Mouse (Mus musculus) CH12F3 (cell line): ENCODE measurements around the gene Gm20388.

Experiments used
- in situ Hi-C: fragments of 300-500 bp; cut with MboI; formaldehyde crosslinking; loops from 2 replicates; pipeline ENCODE4 v1.14.3; 2020; ENCODE audit warnings: low sequenced_read_pairs

The Gm20388 gene

GRCm38 (mm10) chr8:120039313-120039919 is 128.8 kb downstream of the Gm20388 start:
- in situ Hi-C loops, result no loop called here

DNA sequence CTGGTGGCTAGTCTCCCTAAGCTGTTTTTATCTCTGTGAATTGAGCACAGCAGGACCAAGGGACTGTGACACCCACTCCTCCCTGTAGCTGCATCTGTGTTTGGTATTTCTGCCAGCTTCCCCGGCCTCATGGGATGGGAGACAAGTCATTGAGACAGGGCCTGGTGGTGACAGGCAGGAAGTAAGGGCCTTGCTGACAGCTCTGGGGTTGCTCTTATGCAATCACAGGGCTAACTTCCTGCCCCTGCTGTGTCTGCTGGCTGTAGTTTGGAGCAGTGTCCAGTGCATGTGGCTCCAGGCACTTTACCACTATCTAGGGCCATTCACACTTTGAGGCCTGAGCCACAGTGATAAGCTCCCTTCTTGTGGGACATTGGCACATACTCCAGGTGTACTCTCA is 130.2 kb downstream of the Gm20388 start:
- in situ Hi-C loops, result no loop called here

GRCm38 (mm10) chr8:120042542-120043312 is 132.1 kb downstream of the Gm20388 start:
- in situ Hi-C loops, result no loop called here

- in situ Hi-C loops, result no loop called here
These were observed 134.3 kb downstream of the Gm20388 start for GRCm38 (mm10) chr8:120044907-120045306.

- in situ Hi-C loops, result no loop called here
These were observed 134.8 kb downstream of the Gm20388 start for GRCm38 (mm10) chr8:120045471-120045870.

DNA sequence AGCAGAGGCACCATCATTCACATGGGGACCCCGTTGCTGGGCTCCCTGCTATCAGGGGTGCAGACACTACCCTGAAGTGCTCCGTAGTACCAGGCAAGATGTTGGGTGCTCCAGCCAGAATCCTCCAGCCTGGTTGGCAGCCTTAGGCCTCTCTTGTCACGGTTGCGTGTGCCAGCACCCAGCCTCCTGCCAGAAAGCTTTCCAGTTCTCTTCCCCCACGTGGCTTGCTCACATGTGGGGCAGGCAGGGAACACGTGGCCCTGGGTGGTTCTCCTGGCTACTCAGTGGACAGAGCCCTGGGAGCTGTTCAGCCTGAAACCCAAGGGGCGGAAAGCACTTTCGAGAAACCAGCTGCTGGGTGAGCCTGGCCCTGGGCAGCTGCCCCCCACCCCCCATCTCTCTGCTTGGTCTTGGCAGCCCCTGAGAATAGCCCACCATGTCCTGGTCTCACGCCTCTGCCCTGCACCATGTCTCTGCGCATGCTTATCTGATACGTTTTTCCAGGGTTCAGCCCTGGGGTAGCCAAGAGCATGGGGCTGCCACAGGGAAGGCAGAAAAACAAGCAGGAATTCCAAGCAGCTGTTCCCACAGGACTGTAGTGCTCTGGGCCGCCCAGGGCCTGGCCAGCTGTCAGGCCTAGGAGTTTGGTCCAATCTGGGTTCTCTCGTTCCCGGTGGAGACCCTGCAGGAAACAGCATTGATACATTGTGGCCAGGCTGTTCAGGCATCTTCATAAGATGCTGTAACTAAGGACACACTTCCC is 135.8 kb downstream of the Gm20388 start:
- in situ Hi-C loops, result no loop called here

DNA sequence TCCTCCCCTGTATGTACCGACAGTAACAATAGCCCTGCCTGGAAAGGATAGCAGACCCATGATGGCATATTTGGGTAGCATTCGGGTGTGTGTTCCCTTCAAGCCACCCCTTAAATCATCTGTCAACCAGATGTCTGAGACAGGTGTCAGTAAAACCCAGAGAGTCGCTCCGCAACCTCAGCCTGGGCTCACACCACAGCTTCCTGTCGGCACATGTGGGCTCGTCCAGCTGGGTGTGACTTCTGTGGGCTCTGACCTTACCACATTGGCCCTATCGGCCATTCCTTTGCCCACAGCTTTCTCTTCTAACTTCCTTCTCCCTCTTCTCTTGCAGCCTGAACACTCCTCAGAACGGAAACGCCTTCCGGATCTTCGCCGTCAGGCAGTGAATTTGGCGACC is 139.3 kb downstream of the Gm20388 start:
- in situ Hi-C loops, result no loop called here

GRCm38 (mm10) chr8:120050376-120050775 is 139.7 kb downstream of the Gm20388 start:
- in situ Hi-C loops, result no loop called here

GRCm38 (mm10) chr8:120051006-120051405 is 140.4 kb downstream of the Gm20388 start:
- in situ Hi-C loops, result no loop called here

DNA sequence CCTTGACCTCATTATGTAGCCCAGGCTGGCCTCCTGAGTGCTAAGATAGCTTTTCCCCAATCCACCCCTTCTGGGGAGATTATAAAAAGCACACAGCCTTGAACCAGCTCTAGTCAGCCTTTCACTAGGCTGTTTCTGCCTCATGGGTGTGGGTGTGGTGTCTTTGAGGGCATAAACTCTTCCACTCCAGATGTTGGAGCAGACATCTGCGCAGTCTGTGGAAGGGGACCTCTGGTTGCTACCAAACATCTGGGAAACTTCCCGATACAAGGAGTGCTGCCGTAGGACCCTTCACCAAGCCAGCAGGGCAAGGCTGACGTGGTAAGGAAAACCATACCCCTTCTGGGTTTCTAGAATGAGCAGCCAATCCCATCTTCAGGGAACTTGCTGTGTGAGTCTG is 141.3 kb downstream of the Gm20388 start:
- in situ Hi-C loops, result no loop called here

GRCm38 (mm10) chr8:120052318-120052717 is 141.7 kb downstream of the Gm20388 start:
- in situ Hi-C loops, result no loop called here

GRCm38 (mm10) chr8:120054833-120055232 is 144.2 kb downstream of the Gm20388 start:
- in situ Hi-C loops, result no loop called here

- in situ Hi-C loops, result no loop called here
These were observed 146.4 kb downstream of the Gm20388 start for GRCm38 (mm10) chr8:120057078-120057477.

- in situ Hi-C loops, result no loop called here
These were observed 152.1 kb downstream of the Gm20388 start for GRCm38 (mm10) chr8:120062742-120063141.

- in situ Hi-C loops, result no loop called here
These were observed 152.7 kb downstream of the Gm20388 start for GRCm38 (mm10) chr8:120063326-120063725.

DNA sequence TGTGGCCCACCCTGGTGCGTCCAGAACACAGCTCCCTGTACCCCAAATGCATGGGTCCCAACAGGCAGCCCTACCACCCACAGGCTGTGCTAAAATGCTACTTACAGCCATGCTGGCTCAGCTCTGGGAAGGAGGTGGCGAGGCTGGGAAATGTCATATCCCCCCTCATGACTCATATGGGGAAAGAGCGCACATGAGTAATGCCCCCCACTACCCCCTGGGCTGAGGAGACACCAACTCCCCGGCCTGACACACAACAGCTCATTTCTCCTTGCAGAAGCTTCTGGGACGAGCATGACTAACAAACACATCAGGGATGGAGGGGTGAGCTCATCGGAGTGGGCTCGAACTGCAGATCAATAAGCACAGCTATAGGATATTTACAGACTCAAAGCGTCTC is 155.0 kb downstream of the Gm20388 start:
- in situ Hi-C loops, result no loop called here

DNA sequence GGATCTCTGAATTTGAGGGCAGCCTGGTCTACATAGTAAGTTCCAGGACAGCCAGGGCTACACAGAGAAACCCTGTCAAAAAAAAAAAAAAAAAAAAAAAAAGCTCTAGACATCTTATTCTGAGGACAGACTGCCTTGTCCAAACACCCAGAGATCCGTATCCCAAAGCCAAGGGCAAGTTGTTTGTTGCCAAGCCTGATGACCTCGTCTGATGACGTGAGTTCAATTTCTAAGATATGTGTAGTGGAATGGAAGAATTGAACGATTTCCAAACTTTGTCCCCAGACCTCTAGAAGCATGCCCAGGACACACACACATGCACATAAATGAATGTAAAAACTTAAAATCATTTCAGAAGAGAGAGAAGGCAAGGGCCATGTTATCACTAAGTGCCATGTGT is 155.6 kb downstream of the Gm20388 start:
- in situ Hi-C loops, result no loop called here

DNA sequence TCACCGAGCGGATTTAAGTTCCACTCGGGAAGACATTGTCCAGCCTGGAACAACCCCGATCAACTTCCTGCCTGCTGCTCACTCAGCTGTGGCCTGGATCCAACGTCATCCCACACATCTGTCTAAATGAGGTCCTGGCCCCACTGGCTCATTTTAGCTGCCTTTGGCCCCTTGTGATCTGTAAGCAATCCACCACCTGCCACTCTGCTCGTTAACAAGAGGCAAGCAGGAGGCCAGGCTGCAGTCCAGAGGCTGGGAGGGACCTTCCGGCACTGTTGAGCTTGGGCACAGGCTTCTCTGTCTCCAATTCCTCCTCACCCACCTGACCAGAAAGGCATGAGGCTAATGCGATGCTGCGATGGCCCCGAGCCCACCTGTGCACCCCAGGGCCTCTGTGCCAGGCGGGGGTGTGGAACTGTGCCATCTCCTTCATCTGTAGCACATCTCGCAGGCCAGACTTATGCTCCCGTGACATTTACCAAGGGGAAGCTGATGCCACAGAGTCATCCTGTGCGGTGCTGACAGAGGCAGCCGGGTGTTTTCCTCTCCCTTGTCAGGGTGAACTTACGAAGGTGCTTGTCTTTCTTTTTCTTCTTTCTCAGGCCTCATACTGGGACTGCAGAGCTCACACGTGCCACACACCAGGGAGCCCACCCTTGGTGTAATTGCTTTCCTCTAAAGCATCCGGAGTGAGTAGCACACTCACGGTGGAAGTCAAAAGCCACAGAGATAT is 157.5 kb downstream of the Gm20388 start:
- in situ Hi-C loops, result no loop called here

GRCm38 (mm10) chr8:120071684-120072083 is 161.0 kb downstream of the Gm20388 start:
- in situ Hi-C loops, result loop anchor here (5.0 kb wide), 1 partner anchor 124 kb away; no protein-coding TSS in a partner anchor

DNA sequence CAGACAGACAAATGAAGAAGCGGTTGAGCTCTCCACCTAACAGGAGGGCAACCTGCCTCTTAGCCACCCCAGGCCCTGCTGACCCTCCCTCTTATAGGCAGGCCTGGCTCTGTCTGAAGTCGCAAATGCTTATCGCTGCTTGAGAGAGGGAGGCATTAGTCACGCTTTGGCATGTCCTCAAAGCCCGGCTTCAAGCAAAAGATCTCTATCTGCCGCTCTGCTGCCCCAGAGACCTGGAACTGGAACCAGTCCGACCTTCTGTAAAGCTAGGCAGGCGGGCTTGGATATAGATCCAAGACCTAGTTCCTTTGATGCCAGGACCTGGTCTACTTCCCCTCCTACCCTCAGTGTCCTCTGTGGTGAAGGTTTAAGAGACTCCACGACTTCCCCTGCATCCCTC is 161.6 kb downstream of the Gm20388 start:
- in situ Hi-C loops, result loop anchor here (5.0 kb wide), 1 partner anchor 125 kb away; no protein-coding TSS in a partner anchor

- in situ Hi-C loops, result loop anchor here (5.0 kb wide), 1 partner anchor 126 kb away; no protein-coding TSS in a partner anchor
These were observed 162.2 kb downstream of the Gm20388 start for GRCm38 (mm10) chr8:120072827-120073226.
